Mouse (Mus musculus) heart, postnatal 14 days (tissue): Measurements from ENCODE around the gene Cerk. TPM values are rescaled to one million over a fixed set of nuclear protein-coding genes. Genes with fewer than 3 reads are reported as not detected.
"Not testable (repeated sequence)": the region's sequence is repeated elsewhere in the genome, so short reads cannot be mapped to it uniquely, and the experiment has no call there.

ENCODE experiments used
- DNase-seq, 2 experiments: peaks; one replicate each; pipeline ENCODE4 v3.0.0; 2021 to 2022
- intact Hi-C: fragments of 180-260 bp; cut with DNase I; formaldehyde crosslinking; loops from one replicate; pipeline ENCODE4 v1.15.1; 2025
- total RNA-seq, 2 experiments: library from RNA; stranded (reverse); gene quantifications; 2 replicates each; pipeline ENCODE4 v1.2.3; 2021

Cerk gene
- total RNA-seq, 2 experiments from 2014 or later = 32.8 to 39.2 TPM

DNA sequence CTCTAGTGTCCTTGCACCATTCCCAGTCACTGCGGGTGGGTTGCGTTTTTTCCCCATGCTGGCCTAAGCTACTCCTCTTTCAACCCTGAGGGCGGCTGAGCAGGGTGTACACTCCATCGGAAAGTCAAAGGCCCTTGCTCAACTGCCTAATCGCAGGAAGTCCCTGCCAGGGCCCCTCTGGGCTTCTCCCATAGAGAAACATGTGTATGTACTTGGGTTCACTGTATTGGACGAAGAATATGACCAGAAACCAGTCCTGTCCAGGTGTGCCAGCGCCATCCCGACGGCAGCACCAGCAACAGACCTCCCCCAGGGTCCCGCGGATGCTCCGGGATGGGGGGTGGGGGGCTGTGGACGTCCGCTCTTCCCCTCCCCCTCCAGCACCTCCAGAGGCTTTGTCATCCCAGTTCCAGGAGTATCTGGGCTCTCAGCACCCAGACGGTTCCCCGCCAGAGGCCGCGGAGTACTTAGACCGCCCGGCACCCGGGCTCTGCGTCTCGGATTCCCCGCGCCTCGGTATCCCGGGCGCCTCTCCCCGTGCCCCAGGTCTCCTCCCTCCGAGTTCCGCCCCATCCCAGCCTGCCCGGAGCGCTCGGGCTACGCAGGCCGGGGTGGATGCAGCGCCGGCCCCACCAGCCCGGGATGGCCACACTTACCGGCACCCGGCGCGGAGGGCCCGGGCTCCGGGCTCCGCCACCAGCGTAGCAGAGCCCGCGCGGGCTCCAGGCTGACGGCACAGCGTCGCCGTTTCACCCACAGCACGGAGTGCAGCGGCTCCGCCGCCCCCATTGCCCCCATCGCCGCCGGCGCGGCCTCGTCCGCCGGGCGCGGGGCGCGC is 871 bp downstream of the Cerk start:
- DNase-seq = peak in 1 of 2 experiments; percentile 65
- intact Hi-C loops = no loop called here

DNA sequence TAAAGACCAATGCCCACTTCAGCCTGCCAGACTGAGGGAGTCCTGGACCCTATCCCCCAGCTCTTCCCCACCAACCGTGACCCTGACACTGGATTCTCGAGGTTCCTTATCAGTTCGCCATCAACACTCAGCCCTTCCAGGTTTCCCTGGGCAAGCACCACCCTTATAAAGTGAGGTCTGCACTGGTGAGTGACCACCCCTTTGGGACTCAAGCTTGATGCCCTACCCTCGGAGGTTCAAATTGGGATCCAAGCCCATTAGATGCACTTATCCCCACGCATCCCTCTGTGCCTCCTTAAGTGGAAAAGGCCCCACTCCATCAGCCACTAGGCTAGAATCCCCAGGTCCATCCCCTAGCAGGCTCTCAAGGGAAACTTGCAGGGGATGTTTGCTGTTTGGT is 1.9 kb downstream of the Cerk start:
- intact Hi-C loops = no loop called here
- no peak for DNase-seq

DNA sequence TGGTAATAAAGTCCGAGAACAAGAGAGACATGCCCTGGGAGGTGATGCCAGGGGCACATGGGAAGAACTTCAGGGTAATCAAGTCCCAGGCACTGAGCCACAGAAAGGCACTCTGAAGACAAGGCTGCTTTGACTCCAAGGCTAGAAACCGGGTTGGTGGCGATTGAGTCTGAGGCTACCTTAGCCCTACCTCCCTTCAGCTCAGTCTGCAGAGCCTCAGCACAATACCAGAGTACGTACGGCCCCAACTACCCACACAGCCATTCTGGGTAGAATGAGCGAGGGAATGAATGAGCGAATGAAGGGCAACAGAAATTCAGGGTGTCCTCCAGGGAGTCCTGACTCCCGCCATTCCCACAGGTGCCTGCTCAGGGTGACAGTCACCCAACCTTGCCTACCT is 2.5 kb downstream of the Cerk start:
- no peak for DNase-seq
- intact Hi-C loops = no loop called here

DNA sequence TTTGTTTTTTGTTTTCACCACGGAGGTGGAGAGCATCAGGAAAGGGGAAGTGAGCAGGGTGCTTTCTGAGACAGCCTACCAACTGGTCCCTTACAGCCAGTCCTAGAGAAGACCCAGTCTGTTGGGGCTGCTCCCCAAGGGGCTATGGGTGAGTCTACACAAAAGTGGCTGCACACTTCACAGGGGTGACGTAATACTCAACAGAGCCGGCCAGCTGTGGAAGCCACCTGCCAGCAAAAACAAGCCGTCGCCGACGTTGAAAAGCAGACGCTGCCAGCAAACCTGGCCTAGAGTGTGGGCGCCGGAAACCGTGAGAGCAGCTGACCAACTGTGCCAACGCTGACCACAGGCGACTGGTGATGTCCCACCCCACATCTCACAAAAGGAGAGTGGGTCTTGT is 3.3 kb downstream of the Cerk start:
- intact Hi-C loops = no loop called here
- peak; percentile 72 to 75 for DNase-seq

DNA sequence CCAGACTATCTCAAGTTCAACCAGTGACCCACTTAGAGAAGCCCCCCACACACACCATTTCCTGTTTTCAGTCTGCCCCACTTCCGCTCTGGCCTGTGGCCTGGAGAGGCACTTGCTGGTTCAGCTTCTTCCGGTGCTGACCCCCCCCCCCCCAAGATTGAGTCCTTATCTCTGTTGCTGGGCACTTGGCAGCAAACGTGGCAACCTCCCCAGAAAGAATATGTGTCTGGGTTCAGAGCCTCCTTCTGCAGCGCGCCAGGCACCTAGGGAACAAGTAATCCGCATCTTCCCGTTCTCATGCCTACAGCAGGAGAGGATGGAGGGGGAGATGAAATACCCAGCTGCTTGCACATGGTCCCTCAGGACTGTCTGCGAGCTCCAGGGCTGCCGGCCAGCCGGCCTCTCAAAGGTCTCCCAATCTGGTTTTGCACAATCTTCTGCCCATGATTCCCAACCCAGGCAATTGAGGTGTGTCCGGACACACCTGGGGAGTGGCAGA is 4.0 kb downstream of the Cerk start:
- intact Hi-C loops = no loop called here
- DNase-seq = peak; percentile 57 to 72

DNA sequence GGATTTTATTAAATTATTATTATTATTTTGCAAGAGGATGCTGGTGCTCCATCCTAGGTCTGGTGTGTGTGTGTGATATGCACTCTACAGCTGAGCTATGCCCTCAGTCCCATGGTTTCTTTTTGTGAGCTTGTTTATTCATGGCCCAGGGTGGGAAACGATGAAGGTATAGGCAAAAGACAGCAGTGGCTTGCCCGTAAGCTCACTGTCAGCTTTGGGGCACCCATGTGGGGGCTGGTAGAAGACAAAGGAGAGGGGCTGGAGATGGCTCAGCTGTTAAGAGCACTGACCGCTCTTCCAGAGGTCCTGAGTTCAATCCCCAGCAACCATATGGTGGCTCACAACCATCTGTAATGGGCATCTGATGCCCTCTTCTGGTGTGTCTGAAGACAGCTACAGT is 4.6 kb downstream of the Cerk start:
- intact Hi-C loops, DNase-seq: not testable (repeated sequence)

DNA sequence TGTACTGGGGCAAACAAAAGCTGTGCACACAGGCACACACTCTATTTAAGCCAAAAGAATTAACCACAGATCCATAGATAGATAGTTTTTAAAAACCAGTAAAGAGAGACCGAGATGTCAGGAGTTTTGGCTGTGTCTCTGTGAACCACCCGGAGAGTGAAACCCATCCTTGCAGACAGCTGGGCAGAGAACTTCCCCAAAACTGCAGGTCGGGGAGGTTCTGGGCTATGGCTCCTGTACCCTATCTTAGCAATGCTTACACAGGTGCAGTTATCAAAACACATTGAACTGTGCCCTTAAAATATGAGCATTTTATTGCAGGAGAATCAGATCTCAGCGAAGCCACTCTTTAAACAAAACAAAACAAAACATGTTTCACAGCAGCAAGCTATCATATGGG is 5.5 kb downstream of the Cerk start:
- intact Hi-C loops = no loop called here
- no peak for DNase-seq

DNA sequence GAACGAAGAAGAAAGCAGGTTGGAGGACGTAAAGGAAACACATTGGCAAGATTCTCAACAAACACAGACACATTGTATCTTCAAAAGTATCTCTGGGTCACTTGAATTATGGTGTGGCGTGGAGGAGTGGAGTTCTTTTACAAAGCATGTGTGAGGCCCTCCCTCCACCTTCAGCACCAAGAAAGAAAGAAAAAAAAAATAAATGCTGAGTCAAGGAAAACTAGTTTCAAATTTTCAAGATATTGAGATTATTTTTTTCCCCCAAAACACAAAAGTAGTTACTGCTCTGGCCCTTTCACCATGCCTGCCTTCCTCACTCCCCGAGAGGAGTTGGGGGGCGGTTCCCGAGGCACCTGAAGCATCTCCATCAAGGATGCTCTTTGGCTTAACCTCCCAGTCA is 7.3 kb downstream of the Cerk start:
- intact Hi-C loops = no loop called here
- no peak for DNase-seq

DNA sequence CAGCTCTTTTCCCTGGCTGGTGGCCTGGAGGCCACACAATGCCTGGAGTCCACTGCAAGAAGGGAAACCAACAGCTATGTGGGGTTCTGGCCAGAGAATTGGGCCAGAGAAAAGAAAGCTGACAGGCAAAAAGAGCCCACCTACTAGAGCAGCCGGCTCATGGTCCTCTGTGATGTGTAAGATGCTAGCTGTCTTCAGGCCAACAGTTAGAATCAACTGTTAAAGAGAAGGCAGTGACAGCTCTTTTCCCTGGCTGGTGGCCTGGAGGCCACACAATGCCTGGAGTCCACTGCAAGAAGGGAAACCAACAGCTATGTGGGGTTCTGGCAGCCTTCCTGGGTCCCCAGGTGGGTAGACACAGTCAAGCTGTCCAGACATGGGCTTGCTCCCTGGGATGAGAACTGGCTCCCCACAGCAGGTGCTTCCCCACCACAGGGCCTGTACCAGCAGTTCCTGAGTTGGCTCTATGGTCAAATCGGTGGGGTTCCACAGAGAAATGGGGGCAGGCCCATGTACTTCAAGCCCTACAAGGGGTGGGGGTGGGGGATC is 8.2 kb downstream of the Cerk start:
- DNase-seq, intact Hi-C loops: not testable (repeated sequence)

DNA sequence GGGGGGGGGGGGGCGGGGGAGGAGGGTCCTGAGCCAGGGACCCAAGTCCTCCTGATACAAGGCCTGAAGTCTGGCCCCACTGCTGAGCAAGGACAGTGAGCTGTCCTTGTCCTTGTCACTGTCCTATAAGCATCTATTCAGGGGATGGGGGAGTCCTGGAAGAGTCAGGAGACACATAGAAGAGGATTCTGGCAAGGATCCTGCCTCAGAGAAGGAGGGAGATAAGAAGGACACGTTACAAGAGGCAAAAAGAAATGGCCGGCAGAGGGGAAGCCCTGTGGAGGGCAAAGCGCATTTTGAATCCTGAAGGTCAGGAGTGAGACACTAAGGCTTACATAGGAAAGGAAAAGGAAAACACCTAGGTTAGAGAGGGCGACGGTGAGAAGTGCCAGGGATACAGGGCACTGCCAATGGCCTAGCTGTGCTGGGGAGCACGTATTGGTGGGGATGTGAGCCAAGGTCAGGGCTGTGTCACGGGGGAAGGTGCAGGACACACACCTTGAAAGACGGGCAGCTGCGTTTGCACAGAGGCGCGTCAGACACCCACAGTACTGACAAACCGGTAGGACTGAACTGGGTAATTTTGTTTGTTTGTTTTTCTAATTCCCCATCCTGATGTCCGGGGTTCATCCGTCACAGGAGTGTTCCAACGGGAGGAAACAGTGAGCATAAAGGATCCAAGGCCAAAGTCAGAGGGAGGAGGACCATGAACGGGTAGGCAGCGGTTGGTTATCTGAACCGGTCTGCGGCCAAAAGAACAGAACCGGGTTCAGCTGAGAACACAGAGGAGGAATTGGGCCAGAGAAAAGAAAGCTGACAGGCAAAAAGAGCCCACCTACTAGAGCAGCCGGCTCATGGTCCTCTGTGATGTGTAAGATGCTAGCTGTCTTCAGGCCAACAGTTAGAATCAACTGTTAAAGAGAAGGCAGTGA is 8.9 kb downstream of the Cerk start:
- DNase-seq = no peak
- intact Hi-C loops = no loop called here

DNA sequence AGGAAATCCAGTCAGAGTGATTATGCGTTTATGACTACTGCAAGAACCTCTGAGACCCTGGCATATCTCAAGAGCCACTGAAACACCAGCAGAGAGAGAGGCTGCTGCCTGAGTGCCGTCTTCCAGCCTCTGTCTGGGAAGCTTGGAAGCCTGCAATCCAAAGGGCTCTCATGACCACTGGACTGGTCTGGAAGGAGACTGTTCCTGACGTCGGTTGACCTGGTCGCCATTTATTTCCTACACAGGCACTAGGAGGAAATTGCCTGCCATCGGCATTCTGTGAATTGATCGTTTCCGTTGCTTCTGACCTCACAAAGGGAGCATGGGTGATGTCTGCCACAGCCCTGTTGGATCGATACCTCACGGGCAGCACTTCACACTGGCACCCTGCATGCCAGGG is 9.8 kb downstream of the Cerk start:
- intact Hi-C loops = no loop called here
- DNase-seq = no peak

DNA sequence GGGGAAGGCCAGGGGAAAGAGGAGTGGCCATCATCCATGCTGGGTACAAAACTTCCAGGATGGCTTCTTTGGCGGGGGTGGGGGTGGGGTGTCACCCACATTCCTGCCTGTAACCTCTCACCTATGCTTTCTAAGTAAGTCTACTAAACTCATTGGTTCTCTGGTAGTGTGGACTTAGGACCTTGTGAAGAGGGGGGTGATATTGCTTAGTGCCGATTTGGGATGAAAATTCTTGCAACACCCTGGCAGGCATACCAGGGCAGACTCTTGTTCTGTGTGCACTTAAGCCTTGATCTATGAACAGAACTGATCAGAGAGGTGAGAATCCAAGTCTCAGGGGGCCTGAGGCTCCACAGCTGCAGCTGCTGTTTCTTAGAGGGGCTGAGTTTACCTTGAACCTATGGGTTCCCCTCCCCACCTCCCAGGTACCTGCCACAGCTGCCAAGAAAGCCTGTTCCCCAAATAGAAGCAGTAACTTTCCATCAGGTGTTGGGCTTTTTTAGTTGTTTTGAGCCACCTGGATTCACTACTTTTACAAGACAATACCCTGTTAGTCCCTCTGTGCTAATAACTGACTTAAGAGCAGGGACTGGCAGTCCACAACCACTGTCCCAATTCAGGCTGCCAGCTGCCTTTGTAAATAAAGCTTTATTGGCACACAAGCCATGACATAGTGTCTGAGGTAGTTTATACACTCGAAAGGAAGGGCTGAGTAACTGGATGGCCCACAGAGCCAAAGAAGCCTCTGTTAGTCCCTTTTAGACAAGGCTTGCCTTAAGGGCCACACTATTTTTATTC is 10.5 kb downstream of the Cerk start:
- intact Hi-C loops = no loop called here
- no peak for DNase-seq

DNA sequence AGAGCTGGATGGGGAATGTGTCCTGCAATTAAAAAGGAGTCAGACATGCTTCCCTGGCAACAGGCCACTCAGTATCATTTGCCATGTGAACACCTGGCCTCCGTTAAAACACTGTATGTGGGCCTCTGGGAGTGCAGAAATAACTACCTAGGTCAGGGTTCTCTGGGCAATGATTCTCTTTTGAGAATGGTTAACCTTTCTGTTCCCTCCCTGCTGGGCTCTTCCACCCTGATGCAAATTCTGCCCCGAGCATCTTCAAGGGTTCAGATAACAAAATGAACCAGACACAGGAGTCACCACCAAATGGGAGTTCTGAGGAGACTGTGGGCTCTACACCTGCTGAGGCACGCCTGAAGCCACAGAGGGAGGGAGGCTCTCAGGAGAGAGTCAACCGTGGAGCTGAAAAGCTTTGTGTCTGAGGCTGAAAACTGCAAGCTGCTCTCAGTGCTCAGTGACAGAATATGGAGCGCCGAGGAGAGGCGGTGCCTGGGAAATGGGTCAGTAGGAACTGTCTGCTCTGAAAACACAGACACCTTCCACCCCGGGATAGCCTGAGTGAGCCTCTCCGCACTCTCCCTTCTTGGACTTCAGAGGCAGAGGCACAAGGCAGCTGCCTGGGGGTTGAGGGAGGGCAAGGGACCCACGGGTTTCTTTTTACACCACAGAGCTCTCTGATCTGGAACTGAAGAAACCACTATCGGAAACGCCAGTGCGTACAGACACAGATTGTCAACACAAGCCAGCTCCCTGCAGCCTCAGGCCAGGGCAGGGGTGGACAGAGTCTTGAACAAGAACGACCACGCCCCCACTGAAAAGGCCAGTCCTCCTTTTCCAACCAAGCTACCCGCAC is 12.6 kb downstream of the Cerk start:
- intact Hi-C loops = loop anchor here (5.0 kb wide), 1 partner anchor 39 kb away; the partner anchor contains the start of gene Tbc1d22a
- no peak for DNase-seq

DNA sequence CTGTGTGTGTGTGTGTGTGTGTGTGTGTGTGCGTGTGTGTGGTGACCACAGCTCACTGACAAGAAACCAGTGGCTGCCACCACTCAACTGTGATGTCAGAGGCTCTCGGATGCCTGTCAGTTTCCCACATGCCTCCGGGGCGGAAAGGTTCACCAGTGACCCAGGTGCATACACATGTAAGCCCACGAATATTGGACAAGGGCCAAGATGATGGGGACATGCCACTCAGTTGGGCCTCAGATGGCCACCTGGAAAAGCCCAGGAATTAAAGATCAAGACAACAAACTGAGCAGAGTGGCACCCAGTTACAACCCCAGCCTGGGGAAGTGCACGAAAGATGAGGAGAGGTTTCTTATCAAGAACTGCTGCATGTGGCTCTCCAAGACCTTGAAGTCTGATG is 13.4 kb downstream of the Cerk start:
- intact Hi-C loops = loop anchor here (5.0 kb wide), 1 partner anchor 40 kb away; the partner anchor contains the start of gene Tbc1d22a
- DNase-seq = no peak

DNA sequence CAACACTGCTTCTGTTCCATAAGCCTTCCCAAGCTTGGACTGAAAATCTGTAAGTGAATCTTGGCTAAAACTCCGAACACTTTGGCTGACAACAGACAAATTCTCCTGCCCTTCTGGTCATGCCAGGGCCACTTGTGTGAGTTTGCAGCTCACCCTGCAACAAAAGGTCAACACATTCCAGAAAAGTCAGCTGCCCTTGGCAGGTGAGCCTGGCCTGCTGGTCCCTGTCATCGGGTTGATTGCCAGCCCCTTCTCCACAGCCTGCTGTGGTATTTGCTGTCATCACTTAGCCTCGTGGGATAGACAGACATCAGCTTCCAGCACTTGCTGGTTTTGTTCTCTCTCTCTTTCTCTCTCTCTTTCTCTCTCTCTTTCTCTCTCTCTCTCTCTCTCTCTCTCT is 13.8 kb downstream of the Cerk start:
- peak; percentile 58 to 72 for DNase-seq
- intact Hi-C loops = loop anchor here (5.0 kb wide), 1 partner anchor 40 kb away; the partner anchor contains the start of gene Tbc1d22a

DNA sequence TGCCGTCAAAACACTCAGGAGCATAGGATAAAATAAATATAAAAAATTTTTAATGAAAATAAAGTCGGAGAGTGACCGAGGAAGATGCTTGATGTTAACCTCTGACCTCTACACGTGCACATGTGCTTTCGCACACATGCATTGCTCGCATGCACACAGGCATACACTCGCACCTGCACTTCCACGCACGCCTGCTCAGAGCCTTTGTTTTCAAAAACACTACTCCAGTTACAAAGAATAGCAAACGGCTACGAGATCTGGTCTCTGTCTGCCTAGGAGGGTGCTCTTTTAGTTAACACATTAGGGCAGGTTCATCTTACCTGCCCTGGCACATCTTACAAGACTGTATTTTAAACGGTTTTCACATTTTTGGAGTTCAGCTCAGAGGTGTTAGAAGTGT is 14.6 kb downstream of the Cerk start:
- intact Hi-C loops = loop anchor here (5.0 kb wide), 1 partner anchor 41 kb away; the partner anchor contains the start of gene Tbc1d22a
- DNase-seq = no peak

DNA sequence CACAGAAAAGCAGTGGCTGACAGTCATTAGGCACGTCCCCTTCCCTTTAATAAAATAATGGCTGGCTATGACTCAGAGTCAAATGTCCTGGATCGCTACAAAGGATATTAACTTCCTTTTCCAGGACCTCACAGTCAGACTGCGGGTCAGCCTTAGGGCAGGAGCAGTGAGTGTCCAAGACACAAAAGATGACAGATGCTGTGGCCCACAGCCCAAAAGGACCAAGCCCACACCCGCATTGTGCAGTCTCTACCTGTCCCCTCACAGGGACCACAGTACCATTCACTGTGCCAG is 16.2 kb downstream of the Cerk start:
- intact Hi-C loops = loop anchor here (5.0 kb wide), 1 partner anchor 43 kb away; the partner anchor contains the start of gene Tbc1d22a
- DNase-seq = no peak

DNA sequence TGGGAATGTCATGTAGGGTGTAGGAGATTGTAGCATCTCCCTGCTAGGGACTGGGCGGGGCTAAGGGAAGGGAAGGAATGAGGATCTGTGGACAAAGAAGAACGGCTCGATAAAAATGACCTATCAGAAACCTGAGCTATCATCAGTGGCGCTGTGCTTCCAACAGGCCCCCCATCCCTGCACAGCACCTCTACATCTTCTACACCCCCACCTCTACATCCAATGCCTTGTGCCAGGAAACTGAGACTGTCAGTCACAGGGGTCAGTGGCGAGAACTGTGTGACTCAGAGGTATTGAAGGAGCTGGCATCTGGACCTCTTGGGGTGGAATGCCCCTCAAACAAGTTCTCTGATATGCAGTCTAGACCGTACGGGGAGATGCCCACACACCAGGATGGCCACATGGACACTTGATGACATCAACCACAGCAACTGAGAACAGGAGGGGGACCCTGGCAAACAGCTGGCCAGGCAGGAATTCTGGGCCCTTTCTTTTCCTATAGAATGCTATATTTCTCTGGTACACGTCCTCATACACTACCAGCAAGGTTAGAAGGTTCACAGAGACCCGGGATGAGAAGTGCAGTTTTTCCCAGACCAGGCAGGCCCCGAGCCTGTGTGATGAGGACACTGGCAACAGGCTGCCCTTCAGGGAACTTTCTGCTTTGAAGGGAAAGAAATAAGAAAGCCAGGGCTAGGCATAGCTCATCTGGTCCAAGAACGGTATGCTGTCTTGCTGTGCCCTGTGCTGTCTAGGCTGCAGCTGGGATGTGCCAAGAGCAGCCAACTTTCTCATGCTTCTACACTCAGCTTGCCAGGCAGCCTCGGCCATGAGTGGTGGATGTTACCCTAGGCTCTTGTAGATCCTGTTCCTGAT is 16.8 kb downstream of the Cerk start:
- no peak for DNase-seq
- intact Hi-C loops = no loop called here
